Mouse (Mus musculus) liver, postnatal 0 days (tissue): ENCODE measurements at regions not wholly inside any gene's neighbourhood (a gene's known extent, or its start where the extent isn't known, plus 50 kb on each side); places are given as distances from the start of the nearest gene placed in this dataset.

Experiments
- ATAC-seq: fragments of 200-750 bp; cut with Nextera tagmentation; 2 replicates; pipeline ENCODE4 v1.8.0; 2017; ENCODE audit warnings: mild to moderate bottlenecking, moderate library complexity
- DNase-seq: peaks from one replicate; pipeline ENCODE4 v3.0.0-alpha.2; 2016
- H3K27ac ChIP-seq: fragments of 300-500 bp; sonication (generic); 2 replicates; pipeline ENCODE4 v1.5.1; 2014; ENCODE audit warnings: antibody characterized with exemption, moderate library complexity, mild to moderate bottlenecking, low read depth
- H3K27me3 ChIP-seq: fragments of 300-500 bp; sonication (generic); 2 replicates; pipeline ENCODE4 v1.6.1; 2014; ENCODE audit warnings: low read length, control low read depth, mixed read lengths; ENCODE audit not compliant: insufficient read depth
- H3K36me3 ChIP-seq: fragments of 300-500 bp; sonication (generic); replicated peaks from 2 replicates; pipeline ENCODE4 v1.6.1; 2014; ENCODE audit warnings: mild to moderate bottlenecking, control low read depth, low read length, moderate library complexity, mixed read lengths; ENCODE audit not compliant: insufficient read depth
- H3K4me1 ChIP-seq: fragments of 300-500 bp; sonication (generic); 2 replicates; pipeline ENCODE4 v1.6.1; 2014; ENCODE audit warnings: antibody characterized with exemption, mild to moderate bottlenecking, control low read depth; ENCODE audit not compliant: insufficient read depth
- H3K4me2 ChIP-seq: fragments of 300-500 bp; sonication (generic); 2 replicates; pipeline ENCODE4 v1.6.1; 2014; ENCODE audit warnings: low read depth, mild to moderate bottlenecking, low read length, moderate library complexity, mixed read lengths
- H3K4me3 ChIP-seq: fragments of 300-500 bp; sonication (generic); 2 replicates; pipeline ENCODE4 v1.5.1; 2014; ENCODE audit warnings: low read depth, low read length
- H3K9ac ChIP-seq: fragments of 300-500 bp; sonication (generic); replicated peaks from 2 replicates; pipeline ENCODE4 v1.6.1; 2014; ENCODE audit warnings: mild to moderate bottlenecking, moderate library complexity
- H3K9me3 ChIP-seq: fragments of 300-500 bp; sonication (generic); 2 replicates; pipeline ENCODE4 v1.6.1; 2016; ENCODE audit warnings: mild to moderate bottlenecking, control low read depth, low read length, mixed read lengths
- CTCF ChIP-seq: sonication (generic); IDR thresholded peaks from 2 replicates; pipeline ENCODE4 v1.5.1; 2016; ENCODE audit warnings: antibody characterized with exemption, low read depth
- EP300 ChIP-seq: IDR thresholded peaks from 2 replicates; pipeline ENCODE4 v1.6.1; 2016; ENCODE audit warnings: antibody characterized with exemption, low read depth, mild to moderate bottlenecking
- WGBS: fragments of 180-500 bp; shearing (Covaris S2); extraction: QIAGEN DNeasy Blood & Tissue Kit; methylation state at CpG from one replicate; pipeline ENCODE4 v1.1.7; 2014; ENCODE audit not compliant: insufficient replicate concordance; 5-methylcytosine and 5-hydroxymethylcytosine counted together

GRCm38 (mm10) chr12:38928786-38929351, 149.7 kb downstream of the Etv1 start:
- Histone ChIP-seq H3K27ac (no peak overlapping the region), H3K9ac (no peak overlapping the region), H3K27me3 (no peaks in the 10 kb centered on the region), H3K4me1 (no peaks in the 10 kb centered on the region), H3K4me3 (no peak overlapping the region), H3K4me2 (peak overlapping the region; percentile 47; the same call in 1 of the 2 replicates), H3K36me3 (no peaks in the 10 kb centered on the region), H3K9me3 (no peaks in the 10 kb centered on the region)
- TF ChIP-seq CTCF (no peak), EP300 (no peak)
- 24% methylated on average over 11 of the region's 11 CpGs for WGBS
- DNase-seq (peak; percentile 16), ATAC-seq (no peak; the same call in 1 of the 2 replicates)

- no peak for ATAC-seq
- H3K4me3 ChIP-seq = no peak overlapping the region
- no peaks in the 10 kb centered on the region for H3K27me3 ChIP-seq
- no peak for TF ChIP-seq CTCF
- no peak for TF ChIP-seq EP300
- H3K4me1 ChIP-seq = no peaks in the 10 kb centered on the region
- H3K27ac ChIP-seq = no peak overlapping the region
- DNase-seq = no peak
- no peak overlapping the region for H3K9ac ChIP-seq
- no peaks in the 10 kb centered on the region for H3K9me3 ChIP-seq
- no peak overlapping the region for H3K4me2 ChIP-seq
- no peaks in the 10 kb centered on the region for H3K36me3 ChIP-seq
- WGBS = 72% methylated on average over 1 of the region's 1 CpGs
Observed at GRCm38 (mm10) chr12:38929644-38930043, 150.5 kb downstream of the Etv1 start.

- TF ChIP-seq EP300 = no peak
- TF ChIP-seq CTCF = no peak
- Histone ChIP-seq H3K9ac (no peak overlapping the region), H3K9me3 (no peaks in the 10 kb centered on the region), H3K4me3 (no peak overlapping the region), H3K27me3 (no peaks in the 10 kb centered on the region), H3K27ac (no peak overlapping the region), H3K4me2 (no peak overlapping the region), H3K36me3 (no peaks in the 10 kb centered on the region), H3K4me1 (no peaks in the 10 kb centered on the region)
- ATAC-seq (no peak), DNase-seq (no peak)
- WGBS = 50% methylated on average over 2 of the region's 2 CpGs
Observed at GRCm38 (mm10) chr12:38931769-38932168, 152.6 kb downstream of the Etv1 start.

GRCm38 (mm10) chr12:38959605-38960004, 180.4 kb downstream of the Etv1 start:
- Histone ChIP-seq H3K9me3 (no peaks in the 10 kb centered on the region), H3K4me3 (no peak overlapping the region), H3K9ac (no peak overlapping the region), H3K27me3 (no peaks in the 10 kb centered on the region), H3K4me1 (no peaks in the 10 kb centered on the region), H3K4me2 (no peak overlapping the region), H3K27ac (no peak overlapping the region), H3K36me3 (no peaks in the 10 kb centered on the region)
- DNase-seq (no peak), ATAC-seq (no peak)
- TF ChIP-seq CTCF (no peak), EP300 (no peak)
- WGBS = 46% methylated on average over 1 of the region's 1 CpGs

GRCm38 (mm10) chr12:38962302-38962701, 183.1 kb downstream of the Etv1 start:
- DNase-seq (no peak), ATAC-seq (no peak)
- H3K9ac ChIP-seq = no peak overlapping the region
- H3K4me1 ChIP-seq = no peaks in the 10 kb centered on the region
- no peaks in the 10 kb centered on the region for H3K9me3 ChIP-seq
- no peaks in the 10 kb centered on the region for H3K27me3 ChIP-seq
- TF ChIP-seq CTCF = no peak
- TF ChIP-seq EP300 = no peak
- no peaks in the 10 kb centered on the region for H3K36me3 ChIP-seq
- no peak overlapping the region for H3K4me3 ChIP-seq
- H3K4me2 ChIP-seq = no peak overlapping the region
- no peak overlapping the region for H3K27ac ChIP-seq

- H3K9ac ChIP-seq = no peak overlapping the region
- TF ChIP-seq EP300 = no peak
- TF ChIP-seq CTCF = no peak
- no peaks in the 10 kb centered on the region for H3K36me3 ChIP-seq
- H3K27me3 ChIP-seq = no peaks in the 10 kb centered on the region
- ATAC-seq = no peak
- H3K9me3 ChIP-seq = no peaks in the 10 kb centered on the region
- no peaks in the 10 kb centered on the region for H3K4me1 ChIP-seq
- H3K4me2 ChIP-seq = no peak overlapping the region
- H3K4me3 ChIP-seq = no peak overlapping the region
- 29% methylated on average over 2 of the region's 2 CpGs for WGBS
- no peak for DNase-seq
- H3K27ac ChIP-seq = no peak overlapping the region
Observed at GRCm38 (mm10) chr12:38970347-38970746, 191.2 kb downstream of the Etv1 start.

- Histone ChIP-seq H3K4me2 (no peak overlapping the region), H3K27ac (no peak overlapping the region), H3K4me1 (no peaks in the 10 kb centered on the region), H3K27me3 (no peaks in the 10 kb centered on the region), H3K36me3 (no peaks in the 10 kb centered on the region), H3K4me3 (no peak overlapping the region), H3K9ac (no peak overlapping the region), H3K9me3 (no peaks in the 10 kb centered on the region)
- 79% methylated on average over 3 of the region's 3 CpGs for WGBS
- ATAC-seq (no peak), DNase-seq (no peak)
- no peak for TF ChIP-seq CTCF
- TF ChIP-seq EP300 = no peak
Observed at GRCm38 (mm10) chr12:38972205-38972604, 193.0 kb downstream of the Etv1 start.
